Mouse (Mus musculus): Measurements from ENCODE around the gene Tnfrsf25.

DNA sequence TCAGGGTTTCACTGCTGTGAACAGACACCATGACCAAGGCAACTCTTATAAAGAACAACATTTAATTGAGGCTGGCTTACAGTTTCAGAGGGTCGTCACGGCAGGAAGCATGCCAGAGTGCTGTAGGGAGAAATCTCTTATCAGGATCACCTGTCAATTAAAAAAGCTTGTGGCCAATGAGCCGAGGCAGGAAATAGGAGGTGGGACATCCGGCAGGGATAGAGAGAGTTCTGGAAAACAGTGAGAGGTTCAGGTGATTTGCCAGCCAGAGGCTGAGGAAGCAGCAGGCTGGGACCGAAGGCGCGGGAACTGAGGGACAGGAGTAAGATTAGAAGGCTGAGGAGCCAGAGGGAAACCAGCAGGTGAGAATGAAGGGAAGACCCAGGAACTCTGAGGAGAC is 53.4 kb downstream of the Tnfrsf25 start:
- TF ChIP-seq CTCF (IDR thresholded peaks at IDR 0.05; ENCODE audit: extremely low read depth, insufficient read length, insufficient replicate concordance, low read depth, low read length) (no peak), POLR2A (IDR thresholded peaks at IDR 0.05; ENCODE audit: low read depth, low read length) (no peak)
